ENCODE assay signal across 13 mouse cellular contexts in genomic region chr3:27205514-27206220, GRCm38 (mm10). TPM values are rescaled to one million over a fixed set of nuclear protein-coding genes. Genes with fewer than 3 reads are reported as not detected.
DNase-seq lines count a peak whose midpoint lies in the region; ATAC-seq and TF ChIP-seq lines count a peak whose summit lies in the region.
"Had no signal": no experiment of that assay in that cellular context is flagged by ENCODE, and none has a peak within 500 bp of the region (broad histone marks: within the 10 kb centered on the region; RNA-seq: fewer than 3 reads in every experiment).

No protein-coding gene starts in this region.

- H3K27me3 ChIP-seq in heart, embryonic 15.5 days: no peaks in the 10 kb centered on the region
- no peaks in the 10 kb centered on the region for H3K27me3 ChIP-seq in embryonic facial prominence, embryonic 13.5 days
- H3K27me3 ChIP-seq in limb, embryonic 14.5 days (ENCODE audit: control insufficient read depth, insufficient read depth, low read length): no peaks in the 10 kb centered on the region
- H3K27me3 ChIP-seq: CH12.LX; limb, embryonic 12.5 days had no signal

- TF ChIP-seq CTCF in left cerebral cortex, adult 2 months (IDR thresholded peaks at IDR 0.05): no peak

- H3K4me1 ChIP-seq in heart, embryonic 15.5 days (replicated peaks): peaks cover 25% of the 10 kb centered on the region
- H3K4me1 ChIP-seq in embryonic facial prominence, embryonic 13.5 days: peaks cover 18% of the 10 kb centered on the region
- H3K4me1 ChIP-seq in limb, embryonic 14.5 days (ENCODE audit: control insufficient read depth, insufficient read depth, low read length): peaks cover 9% of the 10 kb centered on the region; the same call in 1 of the 2 replicates

- H3K27ac ChIP-seq in heart, embryonic 15.5 days: peak overlapping the region; percentile 41
- H3K27ac ChIP-seq in left cerebral cortex, adult 2 months: peak overlapping the region; percentile 69; the same call in 1 of the 2 replicates
- H3K27ac ChIP-seq in embryonic facial prominence, embryonic 13.5 days: peak overlapping the region; percentile 40; the same call in 1 of the 2 replicates
- H3K27ac ChIP-seq in limb, embryonic 14.5 days (replicated peaks; ENCODE audit: low read depth, low read length): no peak overlapping the region
- H3K27ac ChIP-seq: limb, embryonic 12.5 days had no signal

- no peak for TF ChIP-seq POLR2A in limb, embryonic 14.5 days (IDR thresholded peaks at IDR 0.05; ENCODE audit: borderline replicate concordance, extremely low read depth, insufficient read depth, insufficient read length)

- H3K9me3 ChIP-seq in heart, embryonic 15.5 days (replicated peaks): no peaks in the 10 kb centered on the region
- H3K9me3 ChIP-seq in embryonic facial prominence, embryonic 13.5 days: 0 out of 2 replicates have a peak, but pooled peaks cover 3% of the 10 kb centered on the region
- no peaks in the 10 kb centered on the region for H3K9me3 ChIP-seq in limb, embryonic 14.5 days (ENCODE audit: control insufficient read depth, low read length)

- intact Hi-C loops in left cerebral cortex, adult 2 months (cut with DNase I): no loop called here
- intact Hi-C loops in left cerebral cortex, postnatal 4 days (cut with DNase I): no loop called here

- no peak overlapping the region for H3K4me3 ChIP-seq in heart, embryonic 15.5 days
- H3K4me3 ChIP-seq in left cerebral cortex, adult 2 months: no peak overlapping the region
- H3K4me3 ChIP-seq in embryonic facial prominence, embryonic 13.5 days: no peak overlapping the region
- H3K4me3 ChIP-seq in limb, embryonic 14.5 days (replicated peaks; ENCODE audit: low read length): no peak overlapping the region
- H3K4me3 ChIP-seq: limb, embryonic 12.5 days had no signal

- ATAC-seq in heart, embryonic 15.5 days (replicated peaks; ENCODE audit: insufficient number of reproducible peaks, insufficient read depth, low FRiP score, low read depth): no peak
- ATAC-seq in embryonic facial prominence, embryonic 13.5 days (ENCODE audit: insufficient number of reproducible peaks, insufficient read depth, low FRiP score, low TSS enrichment, low read depth): no peak
- peak; percentile 56; the same call in 1 of the 2 replicates for ATAC-seq in limb, embryonic 14.5 days (ENCODE audit: low FRiP score, low read depth)
- ATAC-seq in megakaryocyte, adult 5-6 weeks (ENCODE audit: poor library complexity, severe bottlenecking): no peak

- WGBS in heart, embryonic 15.5 days: 71% methylated on average over 9 of the region's 9 CpGs
- 66% methylated on average over 9 of the region's 9 CpGs for WGBS in embryonic facial prominence, embryonic 13.5 days
- 68% methylated on average over 9 of the region's 9 CpGs for WGBS in limb, embryonic 14.5 days

- H3K36me3 ChIP-seq in heart, embryonic 15.5 days: no peaks in the 10 kb centered on the region
- no peaks in the 10 kb centered on the region for H3K36me3 ChIP-seq in embryonic facial prominence, embryonic 13.5 days
- no peaks in the 10 kb centered on the region for H3K36me3 ChIP-seq in limb, embryonic 14.5 days (ENCODE audit: control insufficient read depth, insufficient read depth, low read length)
- H3K36me3 ChIP-seq: limb, embryonic 12.5 days had no signal

- H3K4me2 ChIP-seq in heart, embryonic 15.5 days: no peak overlapping the region
- no peak overlapping the region for H3K4me2 ChIP-seq in embryonic facial prominence, embryonic 13.5 days
- no peak overlapping the region for H3K4me2 ChIP-seq in limb, embryonic 14.5 days (replicated peaks; ENCODE audit: low read depth, low read length, severe bottlenecking)
- H3K4me2 ChIP-seq: limb, embryonic 12.5 days had no signal

- DNase-seq in heart, adult 8-10 months (ENCODE audit: low spot score): no peak
- no peak for DNase-seq in left cerebral cortex, adult 2 months (ENCODE audit: extremely low spot score in 1 of 2, low spot score in 2 of 2)
- no peak for DNase-seq in left cerebral cortex, postnatal 4 days
- DNase-seq in limb, embryonic 14.5 days (ENCODE audit: low spot score): no peak
- no peak for DNase-seq in right cerebral cortex, postnatal 10 days (ENCODE audit: low spot score in 2 of 2)
- DNase-seq: adrenal gland, postnatal 14 days; gastrocnemius, postnatal 36 days; right cerebral cortex, postnatal 4 days had no signal

- H3K9ac ChIP-seq in heart, embryonic 15.5 days: no peak overlapping the region
- H3K9ac ChIP-seq in embryonic facial prominence, embryonic 13.5 days: no peak overlapping the region
- no peak overlapping the region for H3K9ac ChIP-seq in limb, embryonic 14.5 days (ENCODE audit: low read depth, low read length, severe bottlenecking)
- H3K9ac ChIP-seq: limb, embryonic 12.5 days had no signal

RNA-seq across cellular contexts. Expression of gene Nceh1, which starts 22.9 kb away (rescaled TPM):
- polyA plus RNA-seq in heart, embryonic 15.5 days (2015; fragmentation: Nextera tagmentation; extraction: Ambion mirVana): 18.4 and 23.3 TPM in 2 replicates
- total RNA-seq in heart, adult 8-10 months (2022): 100 to 1,000 TPM; 183 to 266 (median 229) TPM
- 100 to 1,000 TPM; 112 to 116 TPM for total RNA-seq in left cerebral cortex, adult 2 months (2021)
- total RNA-seq in left cerebral cortex, postnatal 4 days (2021): 10 to 100 TPM; 26.2 to 30.6 TPM
- polyA plus RNA-seq in embryonic facial prominence, embryonic 13.5 days (2015; fragmentation: Nextera tagmentation; extraction: Ambion mirVana): 3.9 and 4.8 TPM in 2 replicates
- 1.4 and 1.9 TPM in 2 replicates for polyA plus RNA-seq in limb, embryonic 14.5 days (2012; rRNA removed)
- 2.8 and 3.2 TPM in 2 replicates for polyA plus RNA-seq in limb, embryonic 14.5 days (2014; fragmentation: Nextera tagmentation; extraction: Ambion mirVana)
- total RNA-seq in megakaryocyte, adult 5-6 weeks (2015): 30.6 and 33.9 TPM in 2 replicates
- 32.7 and 33.2 TPM in 2 replicates for total RNA-seq in megakaryocyte, adult 5-6 weeks (2017)

RNA-seq across cellular contexts. Expression of gene Ect2, which starts 52.0 kb away (rescaled TPM):
- 38.0 and 40.5 TPM in 2 replicates for polyA plus RNA-seq in heart, embryonic 15.5 days (2015; fragmentation: Nextera tagmentation; extraction: Ambion mirVana)
- under 1 TPM; 0.12 to 0.43 (median 0.29) TPM for total RNA-seq in heart, adult 8-10 months (2022)
- total RNA-seq in left cerebral cortex, adult 2 months (2021): 1 to 10 TPM in 1 of 2 experiments, under 1 TPM in 1; 0.79 to 1.4 TPM
- total RNA-seq in left cerebral cortex, postnatal 4 days (2021): 1 to 10 TPM; 6.0 to 6.6 TPM
- polyA plus RNA-seq in embryonic facial prominence, embryonic 13.5 days (2015; fragmentation: Nextera tagmentation; extraction: Ambion mirVana): 44.9 and 47.5 TPM in 2 replicates
- 19.3 and 21.4 TPM in 2 replicates for polyA plus RNA-seq in limb, embryonic 14.5 days (2012; rRNA removed)
- polyA plus RNA-seq in limb, embryonic 14.5 days (2014; fragmentation: Nextera tagmentation; extraction: Ambion mirVana): 33.8 and 40.6 TPM in 2 replicates
- total RNA-seq in megakaryocyte, adult 5-6 weeks (2015): 57.2 and 60.8 TPM in 2 replicates
- total RNA-seq in megakaryocyte, adult 5-6 weeks (2017): 62.2 and 65.7 TPM in 2 replicates

Comparison
In these comparisons a context has a peak if more than half of its experiments do, and no peak if none do; other contexts are left out.
1. RNA of gene Ect2, which starts 52.0 kb away (total RNA-seq): 57.2 to 65.7 TPM in megakaryocyte, adult 5-6 weeks; 6.0 to 6.6 TPM in left cerebral cortex, postnatal 4 days, 0.79 to 1.4 TPM in left cerebral cortex, adult 2 months and 0.12 to 0.43 TPM in heart, adult 8-10 months; every median in the first group is over 4 times any median in the second.